Mouse (Mus musculus) forebrain, embryonic 10.5 days (tissue): ENCODE results near the gene Atp13a4. TPM values are rescaled to one million over a fixed set of nuclear protein-coding genes. Genes with fewer than 3 reads are reported as not detected.

Experiments used
- polyA plus RNA-seq: library from polyadenylated mRNA; unstranded; fragments of >200 nt; fragmentation: Nextera tagmentation; extraction: Ambion mirVana; gene quantifications from 2 replicates; pipeline ENCODE4 v1.2.1, GENCODE M21; 2016

Gene Atp13a4
- polyA plus RNA-seq, 1 experiment from 2014 or later = 0.16 TPM

Other genes with a start within 250 kb of the Atp13a4 start
- not detected in 2 replicates for gene Atp13a5, start 166.1 kb downstream of the Atp13a4 start, polyA plus RNA-seq
- gene Opa1, start 34.5 kb upstream of the Atp13a4 start, polyA plus RNA-seq = 44.6 and 44.7 TPM in 2 replicates